Mouse (Mus musculus) heart, embryonic 15.5 days (tissue): ENCODE data around the gene Pip4k2a. TPM values are rescaled to one million over a fixed set of nuclear protein-coding genes. Genes with fewer than 3 reads are reported as not detected.
"Not testable (repeated sequence)": the region's sequence is repeated elsewhere in the genome, so short reads cannot be mapped to it uniquely, and the experiment has no call there.

Experiments used
- ATAC-seq: fragments of 200-750 bp; cut with Nextera tagmentation; replicated peaks from 2 replicates; pipeline ENCODE4 v1.8.0; 2017; ENCODE audit warnings: low read depth, moderate TSS enrichment; ENCODE audit not compliant: insufficient number of reproducible peaks, insufficient read depth, low FRiP score
- H3K27ac ChIP-seq: fragments of 300-500 bp; sonication (generic); 2 replicates; pipeline ENCODE4 v1.5.1; 2015; ENCODE audit warnings: mild to moderate bottlenecking, inconsistent platforms
- H3K27me3 ChIP-seq: fragments of 300-500 bp; sonication (generic); 2 replicates; pipeline ENCODE4 v1.6.1; 2015; ENCODE audit warnings: inconsistent platforms
- H3K36me3 ChIP-seq: fragments of 300-500 bp; sonication (generic); 2 replicates; pipeline ENCODE4 v1.6.1; 2015; ENCODE audit warnings: mild to moderate bottlenecking, inconsistent platforms
- H3K4me1 ChIP-seq: fragments of 300-500 bp; sonication (generic); replicated peaks from 2 replicates; pipeline ENCODE4 v1.6.1; 2015; ENCODE audit warnings: inconsistent platforms
- H3K4me2 ChIP-seq: fragments of 300-500 bp; sonication (generic); 2 replicates; pipeline ENCODE4 v1.6.1; 2015; ENCODE audit warnings: inconsistent platforms, mild to moderate bottlenecking, moderate library complexity
- H3K4me3 ChIP-seq: fragments of 300-500 bp; sonication (generic); 2 replicates; pipeline ENCODE4 v1.5.1; 2015; ENCODE audit warnings: mild to moderate bottlenecking, inconsistent platforms
- H3K9ac ChIP-seq: fragments of 300-500 bp; sonication (generic); 2 replicates; pipeline ENCODE4 v1.6.1; 2015; ENCODE audit warnings: mild to moderate bottlenecking, inconsistent platforms
- H3K9me3 ChIP-seq: fragments of 300-500 bp; sonication (generic); replicated peaks from 2 replicates; pipeline ENCODE4 v1.6.1; 2016; ENCODE audit warnings: inconsistent platforms
- WGBS: fragments of 180-500 bp; shearing (Covaris S2); methylation state at CpG from one replicate; pipeline ENCODE4 v1.1.7; 2015; ENCODE audit warnings: mixed read lengths; 5-methylcytosine and 5-hydroxymethylcytosine counted together
- polyA plus RNA-seq: library from polyadenylated mRNA; unstranded; fragments of >200 nt; fragmentation: Nextera tagmentation; extraction: Ambion mirVana; gene quantifications from 2 replicates; pipeline ENCODE4 v1.2.1, GENCODE M21; 2015

Pip4k2a gene
- polyA plus RNA-seq, 1 experiment from 2014 or later, result 6.1 TPM

GRCm38 (mm10) chr2:18909713-18910112, 88.2 kb downstream of the Pip4k2a start:
- WGBS, result 55% methylated on average over 6 of the region's 6 CpGs
- H3K27me3 ChIP-seq, result no peaks in the 10 kb centered on the region
- H3K4me2 ChIP-seq, result no peak overlapping the region
- H3K4me1 ChIP-seq, result peaks cover 15% of the 10 kb centered on the region; the same call in 1 of the 2 replicates
- no peak for ATAC-seq
- no peaks in the 10 kb centered on the region for H3K36me3 ChIP-seq
- no peak overlapping the region for H3K27ac ChIP-seq
- no peaks in the 10 kb centered on the region for H3K9me3 ChIP-seq
- no peak overlapping the region for H3K4me3 ChIP-seq
- no peak overlapping the region for H3K9ac ChIP-seq

GRCm38 (mm10) chr2:18907269-18907668, 90.7 kb downstream of the Pip4k2a start:
- no peak for ATAC-seq
- H3K27ac ChIP-seq, result no peak overlapping the region

GRCm38 (mm10) chr2:18906421-18907084, 91.4 kb downstream of the Pip4k2a start:
- Histone ChIP-seq H3K9ac (no peak overlapping the region), H3K27me3 (no peaks in the 10 kb centered on the region), H3K36me3 (no peaks in the 10 kb centered on the region), H3K9me3 (no peaks in the 10 kb centered on the region), H3K4me3 (no peak overlapping the region), H3K27ac (no peak overlapping the region), H3K4me1 (peaks cover 15% of the 10 kb centered on the region; the same call in 1 of the 2 replicates), H3K4me2 (no peak overlapping the region)
- ATAC-seq, result no peak
- 72% methylated on average over 2 of the region's 2 CpGs for WGBS

More at GRCm38 (mm10) chr2:18907269-18907668, 90.7 kb downstream of the Pip4k2a start:
- WGBS, result 47% methylated on average over 8 of the region's 8 CpGs
- H3K4me2 ChIP-seq, result no peak overlapping the region
- no peak overlapping the region for H3K9ac ChIP-seq
- no peaks in the 10 kb centered on the region for H3K27me3 ChIP-seq
- H3K4me3 ChIP-seq, result no peak overlapping the region
- peaks cover 15% of the 10 kb centered on the region; the same call in 1 of the 2 replicates for H3K4me1 ChIP-seq
- no peaks in the 10 kb centered on the region for H3K36me3 ChIP-seq
- no peaks in the 10 kb centered on the region for H3K9me3 ChIP-seq

DNA sequence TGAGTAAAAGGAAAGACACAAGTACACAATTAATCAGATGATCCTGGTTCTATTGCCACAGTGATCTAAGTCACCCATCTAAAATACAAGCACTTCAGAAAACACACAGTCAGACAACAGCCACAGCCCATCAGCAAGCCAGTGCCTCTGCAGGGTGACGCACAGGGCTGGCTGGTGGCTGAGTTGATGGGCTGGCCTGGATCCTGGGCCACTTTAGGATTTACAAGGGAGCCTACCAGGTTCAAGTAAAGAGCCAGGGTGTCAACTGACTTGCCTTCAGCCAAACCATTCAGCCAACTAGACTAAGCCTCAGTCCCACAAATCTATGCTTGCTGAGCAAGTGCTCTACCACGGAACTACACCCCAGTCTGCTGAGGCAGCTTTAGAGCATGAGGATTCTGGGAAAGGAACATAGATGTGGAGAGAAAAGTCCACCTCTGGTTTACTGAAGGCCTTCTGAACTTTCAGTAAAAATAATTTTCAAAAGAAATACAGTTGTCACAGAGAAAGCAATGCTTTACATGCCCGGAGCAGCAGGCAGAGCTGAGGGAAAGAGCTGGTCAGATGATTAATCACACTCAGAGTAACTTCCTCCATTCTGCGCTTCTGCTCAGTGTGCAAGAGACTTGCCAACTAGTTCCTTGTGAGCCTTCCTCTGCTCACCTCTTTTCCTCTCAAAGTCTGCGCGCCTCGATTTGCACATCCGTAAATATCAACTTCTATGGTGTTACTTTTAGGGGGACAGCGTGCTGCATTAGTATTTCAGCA, 94.4 kb downstream of the Pip4k2a start:
- Histone ChIP-seq H3K27me3 (no peaks in the 10 kb centered on the region), H3K36me3 (0 out of 2 replicates have a peak, but pooled peaks cover 7% of the 10 kb centered on the region), H3K4me2 (no peak overlapping the region), H3K4me1 (0 out of 2 replicates have a peak, but pooled peaks cover 2% of the 10 kb centered on the region), H3K9me3 (no peaks in the 10 kb centered on the region), H3K9ac (no peak overlapping the region), H3K4me3 (no peak overlapping the region), H3K27ac (no peak overlapping the region)
- no peak for ATAC-seq
- 80% methylated on average over 9 of the region's 9 CpGs for WGBS

GRCm38 (mm10) chr2:18901133-18901532, 96.8 kb downstream of the Pip4k2a start:
- Histone ChIP-seq H3K4me1 (peaks cover 15% of the 10 kb centered on the region), H3K27ac (no peak overlapping the region), H3K9me3 (no peaks in the 10 kb centered on the region), H3K27me3 (no peaks in the 10 kb centered on the region), H3K4me3 (no peak overlapping the region), H3K36me3 (0 out of 2 replicates have a peak, but pooled peaks cover 7% of the 10 kb centered on the region), H3K4me2 (no peak overlapping the region), H3K9ac (no peak overlapping the region)
- ATAC-seq, result no peak
- 83% methylated on average over 4 of the region's 4 CpGs for whole genome bisulfite sequencing

- ATAC-seq, result no peak
- 95% methylated on average over 2 of the region's 2 CpGs for WGBS
- H3K9me3 ChIP-seq, result no peaks in the 10 kb centered on the region
Observed at GRCm38 (mm10) chr2:18900635-18901034, 97.3 kb downstream of the Pip4k2a start.

DNA sequence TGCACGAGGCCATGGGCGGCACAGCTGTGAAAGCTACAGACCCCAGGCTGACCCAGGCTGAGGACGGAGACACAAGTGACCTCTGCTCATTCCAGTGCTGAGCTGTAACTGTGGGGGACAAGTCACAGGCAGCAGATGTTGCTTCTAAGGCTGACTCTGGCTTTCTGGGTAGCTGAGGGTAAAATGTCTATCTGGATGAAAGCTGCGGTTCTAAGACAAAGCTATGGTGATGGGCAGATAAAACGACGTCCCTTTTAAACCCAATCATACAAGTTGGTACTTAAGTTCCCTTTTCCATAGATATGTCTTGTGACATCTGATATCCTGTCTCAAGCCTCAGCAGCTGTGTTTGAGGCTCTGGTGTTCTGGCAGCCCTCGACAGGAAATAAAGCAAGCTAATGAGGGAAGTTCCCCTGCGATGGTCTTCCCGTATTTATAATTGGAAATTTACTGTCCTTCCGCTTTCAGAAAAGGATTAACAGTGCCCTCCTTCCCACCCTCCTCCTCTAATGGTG, 100.1 kb downstream of the Pip4k2a start:
- no peak overlapping the region for H3K9ac ChIP-seq
- H3K36me3 ChIP-seq, result 0 out of 2 replicates have a peak, but pooled peaks cover 7% of the 10 kb centered on the region
- H3K27me3 ChIP-seq, result no peaks in the 10 kb centered on the region
- peak overlapping the region; percentile 53 for H3K27ac ChIP-seq
- no peaks in the 10 kb centered on the region for H3K9me3 ChIP-seq
- peaks cover 18% of the 10 kb centered on the region for H3K4me1 ChIP-seq
- H3K4me2 ChIP-seq, result no peak overlapping the region
- ATAC-seq, result no peak
- WGBS, result 36% methylated on average over 10 of the region's 10 CpGs
- no peak overlapping the region for H3K4me3 ChIP-seq

More at GRCm38 (mm10) chr2:18900635-18901034, 97.3 kb downstream of the Pip4k2a start:
- Histone ChIP-seq H3K27ac (no peak overlapping the region), H3K9ac (no peak overlapping the region), H3K27me3 (no peaks in the 10 kb centered on the region), H3K4me1 (peaks cover 18% of the 10 kb centered on the region), H3K36me3 (0 out of 2 replicates have a peak, but pooled peaks cover 7% of the 10 kb centered on the region), H3K4me2 (no peak overlapping the region), H3K4me3 (no peak overlapping the region)

GRCm38 (mm10) chr2:18896015-18896414, 101.9 kb downstream of the Pip4k2a start:
- H3K4me2 ChIP-seq, result no peak overlapping the region
- 0 out of 2 replicates have a peak, but pooled peaks cover 5% of the 10 kb centered on the region for H3K36me3 ChIP-seq
- H3K9me3 ChIP-seq, result no peaks in the 10 kb centered on the region
- H3K4me1 ChIP-seq, result peaks cover 18% of the 10 kb centered on the region
- no peak for ATAC-seq
- H3K9ac ChIP-seq, result no peak overlapping the region
- H3K27ac ChIP-seq, result no peak overlapping the region
- H3K4me3 ChIP-seq, result no peak overlapping the region
- 46% methylated on average over 6 of the region's 6 CpGs for WGBS
- H3K27me3 ChIP-seq, result no peaks in the 10 kb centered on the region

DNA sequence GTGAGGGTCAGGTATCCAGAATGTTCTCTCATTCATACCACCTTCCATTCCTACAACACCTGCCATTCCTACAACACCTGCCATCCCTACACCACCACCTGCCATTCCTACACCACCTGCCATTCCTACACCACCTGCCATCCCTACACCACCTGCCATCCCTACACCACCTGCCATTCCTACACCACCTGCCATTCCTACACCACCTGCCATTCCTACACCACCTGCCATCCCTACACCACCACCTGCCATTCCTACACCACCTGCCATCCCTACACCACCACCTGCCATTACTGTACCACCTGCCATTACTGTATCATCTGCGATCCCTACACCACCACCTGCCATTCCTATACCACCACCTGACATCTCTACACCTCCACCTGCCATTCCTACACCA, 104.6 kb downstream of the Pip4k2a start:
- ATAC-seq, H3K27me3 ChIP-seq, H3K4me2 ChIP-seq, H3K27ac ChIP-seq, H3K36me3 ChIP-seq, H3K9ac ChIP-seq, H3K4me3 ChIP-seq, H3K9me3 ChIP-seq: not testable (repeated sequence)
- peaks cover 21% of the 10 kb centered on the region for H3K4me1 ChIP-seq
- WGBS, result 88% methylated on average over 1 of the region's 1 CpGs

- Histone ChIP-seq H3K27ac (no peak overlapping the region), H3K4me3 (no peak overlapping the region), H3K4me1 (peaks cover 11% of the 10 kb centered on the region), H3K27me3 (no peaks in the 10 kb centered on the region), H3K36me3 (no peaks in the 10 kb centered on the region), H3K9me3 (no peaks in the 10 kb centered on the region), H3K9ac (no peak overlapping the region), H3K4me2 (no peak overlapping the region)
- ATAC-seq, result no peak
- 86% methylated on average over 10 of the region's 10 CpGs for WGBS
Observed at GRCm38 (mm10) chr2:18891991-18892537, 105.9 kb downstream of the Pip4k2a start.
